Mouse (Mus musculus): ENCODE data around the gene Taf6l. TPM values are rescaled to one million over a fixed set of nuclear protein-coding genes. Genes with fewer than 3 reads are reported as not detected.

Gene Taf6l
- polyA plus RNA-seq, 1 experiment from 2014 or later, result 18.3 TPM

GRCm38 (mm10) chr19:8802130-8802821, 16.1 kb upstream of the Taf6l start, which contains the start of gene Zbtb3:
TSS of gene Zbtb3 (plus strand) at chr19:8802555.
- under 1% methylated on average over 30 of the region's 30 CpGs for WGBS
- ATAC-seq, result peak; percentile 97
- Histone ChIP-seq H3K9me3 (replicated peaks; ENCODE audit: control insufficient read depth, low read length) (no peaks in the 10 kb centered on the region), H3K36me3 (ENCODE audit: control insufficient read depth, insufficient read depth, low read length) (peaks cover 18% of the 10 kb centered on the region), H3K4me1 (ENCODE audit: control insufficient read depth, insufficient read depth, low read length) (peaks cover 13% of the 10 kb centered on the region), H3K27ac (ENCODE audit: low read depth, low read length) (peak within 1 kb of the TSS; percentile 90), H3K4me3 (ENCODE audit: low read depth, low read length) (peak within 1 kb of the TSS; percentile 52), H3K4me2 (ENCODE audit: low read length) (peak within 1 kb of the TSS; percentile 64), H3K27me3 (replicated peaks; ENCODE audit: control insufficient read depth, insufficient read depth, low read length) (no peaks in the 10 kb centered on the region), H3K9ac (ENCODE audit: low read length) (peak within 1 kb of the TSS; percentile 56)
- DNase-seq (ENCODE audit: low spot score), result peak; percentile 99

- no peak for DNase-seq (ENCODE audit: low spot score)
- Histone ChIP-seq H3K36me3 (ENCODE audit: control insufficient read depth, insufficient read depth, low read length) (peaks cover 13% of the 10 kb centered on the region), H3K27me3 (replicated peaks; ENCODE audit: control insufficient read depth, insufficient read depth, low read length) (no peaks in the 10 kb centered on the region), H3K4me1 (ENCODE audit: control insufficient read depth, insufficient read depth, low read length) (peaks cover 13% of the 10 kb centered on the region), H3K4me3 (ENCODE audit: low read depth, low read length) (no peak overlapping the region), H3K9me3 (replicated peaks; ENCODE audit: control insufficient read depth, low read length) (no peaks in the 10 kb centered on the region), H3K27ac (ENCODE audit: low read depth, low read length) (no peak overlapping the region), H3K4me2 (ENCODE audit: low read length) (peak overlapping the region; percentile 75), H3K9ac (ENCODE audit: low read length) (peak overlapping the region; percentile 17; the same call in 1 of the 2 replicates)
- ATAC-seq, result no peak
These were observed 12.7 kb upstream of the Taf6l start for GRCm38 (mm10) chr19:8798947-8799315.

- peak; percentile 95 for DNase-seq (ENCODE audit: low spot score)
- H3K4me2 ChIP-seq (ENCODE audit: low read length), result peak within 1 kb of the TSS; percentile 75
- H3K27me3 ChIP-seq (replicated peaks; ENCODE audit: control insufficient read depth, insufficient read depth, low read length), result no peaks in the 10 kb centered on the region
- H3K9ac ChIP-seq (ENCODE audit: low read length), result peak within 1 kb of the TSS; percentile 78
- ATAC-seq, result peak; percentile 75
- peak within 1 kb of the TSS; percentile 68 for H3K4me3 ChIP-seq (ENCODE audit: low read depth, low read length)
- WGBS, result 2% methylated on average over 25 of the region's 25 CpGs
- no peaks in the 10 kb centered on the region for H3K9me3 ChIP-seq (replicated peaks; ENCODE audit: control insufficient read depth, low read length)
- peaks cover 13% of the 10 kb centered on the region for H3K4me1 ChIP-seq (ENCODE audit: control insufficient read depth, insufficient read depth, low read length)
- peaks cover 18% of the 10 kb centered on the region for H3K36me3 ChIP-seq (ENCODE audit: control insufficient read depth, insufficient read depth, low read length)
- 0 out of 2 replicates have a peak within 1 kb of the TSS, but pooled peaks have one; percentile 14 for H3K27ac ChIP-seq (ENCODE audit: low read depth, low read length)
These were observed 12.2 kb upstream of the Taf6l start, which contains the start of gene Polr2g for GRCm38 (mm10) chr19:8798264-8798946. TSS of gene Polr2g (minus strand) at chr19:8798577.

- WGBS, result 72% methylated on average over 7 of the region's 7 CpGs
- no peak overlapping the region for H3K27ac ChIP-seq (ENCODE audit: low read depth, low read length)
These were observed 4.0 kb upstream of the Taf6l start for GRCm38 (mm10) chr19:8790171-8790570.

GRCm38 (mm10) chr19:8789171-8789570, 3.0 kb upstream of the Taf6l start:
- ATAC-seq (no peak), DNase-seq (ENCODE audit: low spot score) (no peak)
- no peaks in the 10 kb centered on the region for H3K4me1 ChIP-seq (ENCODE audit: control insufficient read depth, insufficient read depth, low read length)
- peak overlapping the region; percentile 33; the same call in 1 of the 2 replicates for H3K27ac ChIP-seq (ENCODE audit: low read depth, low read length)
- no peak overlapping the region for H3K4me2 ChIP-seq (ENCODE audit: low read length)
- H3K27me3 ChIP-seq (replicated peaks; ENCODE audit: control insufficient read depth, insufficient read depth, low read length), result no peaks in the 10 kb centered on the region
- H3K9ac ChIP-seq (ENCODE audit: low read length), result no peak overlapping the region
- H3K36me3 ChIP-seq (ENCODE audit: control insufficient read depth, insufficient read depth, low read length), result peaks cover 19% of the 10 kb centered on the region
- no peak overlapping the region for H3K4me3 ChIP-seq (ENCODE audit: low read depth, low read length)
- no peaks in the 10 kb centered on the region for H3K9me3 ChIP-seq (replicated peaks; ENCODE audit: control insufficient read depth, low read length)
- 37% methylated on average over 1 of the region's 1 CpGs for WGBS

More at GRCm38 (mm10) chr19:8790171-8790570, 4.0 kb upstream of the Taf6l start:
- DNase-seq (ENCODE audit: low spot score), result no peak
- Histone ChIP-seq H3K9ac (ENCODE audit: low read length) (no peak overlapping the region), H3K4me2 (ENCODE audit: low read length) (no peak overlapping the region), H3K4me3 (ENCODE audit: low read depth, low read length) (no peak overlapping the region), H3K27me3 (replicated peaks; ENCODE audit: control insufficient read depth, insufficient read depth, low read length) (no peaks in the 10 kb centered on the region), H3K4me1 (ENCODE audit: control insufficient read depth, insufficient read depth, low read length) (no peaks in the 10 kb centered on the region), H3K36me3 (ENCODE audit: control insufficient read depth, insufficient read depth, low read length) (peaks cover 27% of the 10 kb centered on the region), H3K9me3 (replicated peaks; ENCODE audit: control insufficient read depth, low read length) (no peaks in the 10 kb centered on the region)
- no peak for ATAC-seq

GRCm38 (mm10) chr19:8788521-8788920, 2.3 kb upstream of the Taf6l start:
- no peak for ATAC-seq
- no peak overlapping the region for H3K9ac ChIP-seq (ENCODE audit: low read length)

GRCm38 (mm10) chr19:8774951-8775421, 11.2 kb downstream of the Taf6l start:
- Histone ChIP-seq H3K4me1 (ENCODE audit: control insufficient read depth, insufficient read depth, low read length) (peaks cover 24% of the 10 kb centered on the region), H3K4me3 (ENCODE audit: low read depth, low read length) (peak overlapping the region; percentile 71), H3K36me3 (ENCODE audit: control insufficient read depth, insufficient read depth, low read length) (peaks cover 49% of the 10 kb centered on the region), H3K9me3 (replicated peaks; ENCODE audit: control insufficient read depth, low read length) (no peaks in the 10 kb centered on the region), H3K27ac (ENCODE audit: low read depth, low read length) (peak overlapping the region; percentile 99), H3K4me2 (ENCODE audit: low read length) (peak overlapping the region; percentile 100), H3K27me3 (replicated peaks; ENCODE audit: control insufficient read depth, insufficient read depth, low read length) (no peaks in the 10 kb centered on the region), H3K9ac (ENCODE audit: low read length) (peak overlapping the region; percentile 94)
- DNase-seq (ENCODE audit: low spot score), result no peak
- WGBS, result 6% methylated on average over 20 of the region's 20 CpGs
- no peak for ATAC-seq

More at GRCm38 (mm10) chr19:8788521-8788920, 2.3 kb upstream of the Taf6l start:
- Histone ChIP-seq H3K4me2 (ENCODE audit: low read length) (no peak overlapping the region), H3K9me3 (replicated peaks; ENCODE audit: control insufficient read depth, low read length) (no peaks in the 10 kb centered on the region), H3K27ac (ENCODE audit: low read depth, low read length) (no peak overlapping the region), H3K4me1 (ENCODE audit: control insufficient read depth, insufficient read depth, low read length) (no peaks in the 10 kb centered on the region), H3K36me3 (ENCODE audit: control insufficient read depth, insufficient read depth, low read length) (peaks cover 15% of the 10 kb centered on the region), H3K4me3 (ENCODE audit: low read depth, low read length) (no peak overlapping the region), H3K27me3 (replicated peaks; ENCODE audit: control insufficient read depth, insufficient read depth, low read length) (no peaks in the 10 kb centered on the region)
- 19% methylated on average over 3 of the region's 3 CpGs for WGBS
- peak; percentile 25 for DNase-seq (ENCODE audit: low spot score)

- ATAC-seq, result peak; percentile 96
- WGBS, result under 1% methylated on average over 67 of the region's 68 CpGs
- H3K27ac ChIP-seq (ENCODE audit: low read depth, low read length), result peak within 1 kb of the TSS; percentile 99
These were observed 12.0 kb downstream of the Taf6l start, which contains the start of gene Tmem179b for GRCm38 (mm10) chr19:8774086-8774835. TSS of gene Tmem179b (minus strand) at chr19:8774467.

More at GRCm38 (mm10) chr19:8774086-8774835, 12.0 kb downstream of the Taf6l start, which contains the start of gene Tmem179b:
- Histone ChIP-seq H3K36me3 (ENCODE audit: control insufficient read depth, insufficient read depth, low read length) (peaks cover 56% of the 10 kb centered on the region), H3K4me1 (ENCODE audit: control insufficient read depth, insufficient read depth, low read length) (peaks cover 24% of the 10 kb centered on the region), H3K4me3 (ENCODE audit: low read depth, low read length) (peak within 1 kb of the TSS; percentile 71), H3K4me2 (ENCODE audit: low read length) (peak within 1 kb of the TSS; percentile 100), H3K9me3 (replicated peaks; ENCODE audit: control insufficient read depth, low read length) (no peaks in the 10 kb centered on the region), H3K9ac (ENCODE audit: low read length) (peak within 1 kb of the TSS; percentile 94), H3K27me3 (replicated peaks; ENCODE audit: control insufficient read depth, insufficient read depth, low read length) (no peaks in the 10 kb centered on the region)
- DNase-seq (ENCODE audit: low spot score), result peak; percentile 97

Data from forebrain, embryonic 14.5 days (tissue).